Mouse (Mus musculus) ES-Bruce4 (cell line): ENCODE data around the gene Stk32b.

Source experiments
- CTCF ChIP-seq: IDR thresholded peaks from one replicate; pipeline ENCODE4 v1.8.1; 2011; ENCODE audit warnings: low read depth, low read length
- POLR2A ChIP-seq: IDR thresholded peaks from one replicate; pipeline ENCODE4 v1.8.1; 2011; ENCODE audit warnings: low read length; ENCODE audit not compliant: insufficient read depth

- TF ChIP-seq CTCF (no peak), POLR2A (no peak)
These were observed 129.1 kb downstream of the Stk32b start for GRCm38 (mm10) chr5:37587861-37588260.
